Mouse (Mus musculus) T-helper 1 cell (primary cell): ENCODE measurements around the gene Icam4.
"Not testable (repeated sequence)": the region's sequence is repeated elsewhere in the genome, so short reads cannot be mapped to it uniquely, and the experiment has no call there.

Experiments
- in situ Hi-C: fragments of 300-600 bp; cut with MboI, MseI; formaldehyde crosslinking; loops from one replicate; pipeline ENCODE4 v1.15.1; 2025; ENCODE audit warnings: high pct_unique_total_duplicates

Gene Icam4

GRCm38 (mm10) chr9:21029291-21030054 lies at the start of gene Icam4:
Gene Icam4 (plus strand): TSS chr9:21029373.
- in situ Hi-C loops, result no loop called here

- in situ Hi-C loops, result no loop called here
Measured at GRCm38 (mm10) chr9:20979769-20980168, 49.4 kb upstream of the Icam4 start.

- in situ Hi-C loops, result no loop called here
Measured at GRCm38 (mm10) chr9:20982171-20982570, 47.0 kb upstream of the Icam4 start.

GRCm38 (mm10) chr9:20983169-20983568 lies 46.0 kb upstream of the Icam4 start:
- in situ Hi-C loops, result no loop called here

- in situ Hi-C loops, result no loop called here
Measured at GRCm38 (mm10) chr9:20986952-20987686, 42.1 kb upstream of the Icam4 start.

- in situ Hi-C loops, result no loop called here
Measured at GRCm38 (mm10) chr9:20987953-20988352, 41.2 kb upstream of the Icam4 start.

- in situ Hi-C loops, result loop anchor here (5.0 kb wide), 1 partner anchor 79 kb away; no protein-coding TSS in a partner anchor
Measured at GRCm38 (mm10) chr9:20990861-20991260, 38.3 kb upstream of the Icam4 start.

- in situ Hi-C loops, result loop anchor here (5.0 kb wide), 1 partner anchor 79 kb away; no protein-coding TSS in a partner anchor
Measured at GRCm38 (mm10) chr9:20991587-20991986, 37.6 kb upstream of the Icam4 start.

GRCm38 (mm10) chr9:20993165-20993898 lies 35.8 kb upstream of the Icam4 start:
- in situ Hi-C loops, result loop anchor here (5.0 kb wide), 1 partner anchor 81 kb away; no protein-coding TSS in a partner anchor

- in situ Hi-C loops, result no loop called here
Measured at GRCm38 (mm10) chr9:20995069-20995468, 34.1 kb upstream of the Icam4 start.

- in situ Hi-C loops, result no loop called here
Measured at GRCm38 (mm10) chr9:20997065-20997464, 32.1 kb upstream of the Icam4 start.

- in situ Hi-C loops, result not testable (repeated sequence)
Measured at GRCm38 (mm10) chr9:20998337-20998736, 30.8 kb upstream of the Icam4 start.

- in situ Hi-C loops, result no loop called here
Measured at GRCm38 (mm10) chr9:21000811-21001210, 28.4 kb upstream of the Icam4 start.

GRCm38 (mm10) chr9:21001651-21002200 lies 27.4 kb upstream of the Icam4 start:
- in situ Hi-C loops, result no loop called here

- in situ Hi-C loops, result no loop called here
Measured at GRCm38 (mm10) chr9:21002270-21002626, 26.9 kb upstream of the Icam4 start.

- in situ Hi-C loops, result no loop called here
Measured at GRCm38 (mm10) chr9:21002627-21003551, 26.3 kb upstream of the Icam4 start, which contains the start of gene Mrpl4. Gene Mrpl4 (plus strand): TSS chr9:21002738.

GRCm38 (mm10) chr9:21007313-21007952 lies 21.7 kb upstream of the Icam4 start:
- in situ Hi-C loops, result no loop called here

GRCm38 (mm10) chr9:21008007-21008406 lies 21.2 kb upstream of the Icam4 start:
- in situ Hi-C loops, result no loop called here

- in situ Hi-C loops, result no loop called here
Measured at GRCm38 (mm10) chr9:21010362-21010761, 18.8 kb upstream of the Icam4 start.

- in situ Hi-C loops, result not testable (repeated sequence)
Measured at GRCm38 (mm10) chr9:21010939-21011541, 18.1 kb upstream of the Icam4 start.
